Mouse (Mus musculus): Measurements from ENCODE around the gene Sec14l1.

GRCm38 (mm10) chr11:117191524-117191923 lies 76.6 kb downstream of the Sec14l1 start:
- TF ChIP-seq CTCF (conservative IDR thresholded peaks at IDR 0.05; ENCODE audit: low read length) (no peak), POU5F1 (IDR thresholded peaks at IDR 0.05; ENCODE audit: borderline replicate concordance, low read length) (no peak)
